Mouse (Mus musculus) lung, embryonic 14.5 days (tissue): ENCODE results near the gene Calhm1. TPM values are rescaled to one million over a fixed set of nuclear protein-coding genes. Genes with fewer than 3 reads are reported as not detected.

Source experiments
- ATAC-seq: fragments of 200-750 bp; cut with Nextera tagmentation; 2 replicates; pipeline ENCODE4 v1.8.0; 2017; ENCODE audit warnings: mild to moderate bottlenecking, moderate TSS enrichment, moderate library complexity; ENCODE audit not compliant: insufficient read depth
- DNase-seq: peaks from one replicate; pipeline ENCODE4 v3.0.0-alpha.2; 2015
- H3K27ac ChIP-seq: fragments of 300-500 bp; sonication (generic); 2 replicates; pipeline ENCODE4 v1.5.1; 2014; ENCODE audit warnings: low read depth, mild to moderate bottlenecking, moderate library complexity
- H3K27me3 ChIP-seq: fragments of 300-500 bp; sonication (generic); 2 replicates; pipeline ENCODE4 v1.6.1; 2014; ENCODE audit warnings: low read length, control low read depth; ENCODE audit not compliant: insufficient read depth
- H3K36me3 ChIP-seq: fragments of 300-500 bp; sonication (generic); 2 replicates; pipeline ENCODE4 v1.6.1; 2014; ENCODE audit warnings: control low read depth; ENCODE audit not compliant: insufficient read depth
- H3K4me1 ChIP-seq: fragments of 300-500 bp; sonication (generic); 2 replicates; pipeline ENCODE4 v1.6.1; 2014; ENCODE audit warnings: antibody characterized with exemption, control low read depth; ENCODE audit not compliant: insufficient read depth
- H3K4me2 ChIP-seq: fragments of 300-500 bp; sonication (generic); 2 replicates; pipeline ENCODE4 v1.6.1; 2014; ENCODE audit warnings: mild to moderate bottlenecking
- H3K4me3 ChIP-seq: fragments of 300-500 bp; sonication (generic); 2 replicates; pipeline ENCODE4 v1.5.1; 2014; ENCODE audit warnings: low read depth, low read length
- H3K9ac ChIP-seq: fragments of 300-500 bp; sonication (generic); 2 replicates; pipeline ENCODE4 v1.6.1; 2014
- H3K9me3 ChIP-seq: fragments of 300-500 bp; sonication (generic); 2 replicates; pipeline ENCODE4 v1.6.1; 2016; ENCODE audit warnings: low read depth, low read length, control low read depth
- CTCF ChIP-seq: IDR thresholded peaks from 2 replicates; pipeline ENCODE4 v1.5.1; 2016; ENCODE audit warnings: antibody characterized with exemption, low read depth
- WGBS: fragments of 180-500 bp; shearing (Covaris S2); extraction: QIAGEN DNeasy Blood & Tissue Kit; methylation state at CpG from one replicate; pipeline ENCODE4 v1.1.7; 2014; 5-methylcytosine and 5-hydroxymethylcytosine counted together
- polyA plus RNA-seq: library from polyadenylated mRNA; unstranded; fragments of >200 nt; fragmentation: Nextera tagmentation; extraction: Ambion mirVana; gene quantifications from 2 replicates; pipeline ENCODE4 v1.2.1, GENCODE M21; 2014

Gene Calhm1
- not detected in 2 replicates for polyA plus RNA-seq

DNA sequence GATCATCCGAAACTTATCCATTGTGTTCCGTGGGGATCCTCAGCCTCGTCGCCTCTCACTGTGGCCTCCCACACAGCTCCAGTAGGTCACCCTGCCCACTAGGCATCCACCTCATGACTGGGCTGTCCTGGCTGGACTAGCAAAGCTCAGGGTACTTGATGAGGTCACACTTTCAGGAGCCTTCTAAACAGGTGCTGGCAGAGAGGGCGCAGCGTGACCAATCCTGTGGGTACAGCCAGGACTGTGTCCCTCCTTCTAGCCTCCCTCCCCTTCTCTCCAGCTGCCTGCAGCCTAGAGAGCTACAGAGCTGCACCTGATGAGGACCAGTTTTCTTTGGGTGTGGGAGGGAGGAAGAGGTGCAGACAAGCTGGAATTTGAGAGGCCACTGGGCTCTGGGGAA, at the start of gene Calhm1:
Calhm1 (minus strand) TSS at position 101 of the 400 bp plus-strand sequence.
- 86% methylated on average over 6 of the region's 6 CpGs for WGBS
- Histone ChIP-seq H3K4me1 (no peaks in the 10 kb centered on the region), H3K27ac (no peak within 1 kb of the TSS), H3K4me2 (no peak within 1 kb of the TSS), H3K36me3 (no peaks in the 10 kb centered on the region), H3K27me3 (no peaks in the 10 kb centered on the region), H3K9ac (no peak within 1 kb of the TSS), H3K9me3 (no peaks in the 10 kb centered on the region), H3K4me3 (no peak within 1 kb of the TSS)
- ATAC-seq (no peak), DNase-seq (no peak)
- no peak for TF ChIP-seq CTCF

- Histone ChIP-seq H3K4me3 (no peak overlapping the region), H3K4me2 (no peak overlapping the region), H3K4me1 (no peaks in the 10 kb centered on the region), H3K27ac (no peak overlapping the region), H3K27me3 (no peaks in the 10 kb centered on the region), H3K9me3 (no peaks in the 10 kb centered on the region), H3K9ac (no peak overlapping the region), H3K36me3 (no peaks in the 10 kb centered on the region)
- TF ChIP-seq CTCF, result no peak
- ATAC-seq, result no peak
- no peak for DNase-seq
- 93% methylated on average over 5 of the region's 5 CpGs for WGBS
These were observed 48.1 kb upstream of the Calhm1 start for GRCm38 (mm10) chr19:47192158-47192557.

GRCm38 (mm10) chr19:47188515-47189128, 44.6 kb upstream of the Calhm1 start:
- H3K4me3 ChIP-seq, result no peak overlapping the region
- H3K36me3 ChIP-seq, result no peaks in the 10 kb centered on the region
- WGBS, result 66% methylated on average over 11 of the region's 11 CpGs
- TF ChIP-seq CTCF, result no peak
- DNase-seq (no peak), ATAC-seq (no peak)
- H3K27me3 ChIP-seq, result no peaks in the 10 kb centered on the region
- H3K9ac ChIP-seq, result no peak overlapping the region
- no peaks in the 10 kb centered on the region for H3K4me1 ChIP-seq
- no peaks in the 10 kb centered on the region for H3K9me3 ChIP-seq
- no peak overlapping the region for H3K4me2 ChIP-seq
- H3K27ac ChIP-seq, result no peak overlapping the region

GRCm38 (mm10) chr19:47186514-47187275, 42.6 kb upstream of the Calhm1 start:
- no peak overlapping the region for H3K9ac ChIP-seq
- 33% methylated on average over 15 of the region's 15 CpGs for WGBS
- no peak overlapping the region for H3K4me3 ChIP-seq
- DNase-seq (no peak), ATAC-seq (no peak)
- H3K36me3 ChIP-seq, result no peaks in the 10 kb centered on the region
- no peak overlapping the region for H3K4me2 ChIP-seq
- no peak for TF ChIP-seq CTCF
- no peaks in the 10 kb centered on the region for H3K4me1 ChIP-seq
- no peaks in the 10 kb centered on the region for H3K27me3 ChIP-seq
- no peak overlapping the region for H3K27ac ChIP-seq
- H3K9me3 ChIP-seq, result no peaks in the 10 kb centered on the region; the same call in 1 of the 2 replicates

DNA sequence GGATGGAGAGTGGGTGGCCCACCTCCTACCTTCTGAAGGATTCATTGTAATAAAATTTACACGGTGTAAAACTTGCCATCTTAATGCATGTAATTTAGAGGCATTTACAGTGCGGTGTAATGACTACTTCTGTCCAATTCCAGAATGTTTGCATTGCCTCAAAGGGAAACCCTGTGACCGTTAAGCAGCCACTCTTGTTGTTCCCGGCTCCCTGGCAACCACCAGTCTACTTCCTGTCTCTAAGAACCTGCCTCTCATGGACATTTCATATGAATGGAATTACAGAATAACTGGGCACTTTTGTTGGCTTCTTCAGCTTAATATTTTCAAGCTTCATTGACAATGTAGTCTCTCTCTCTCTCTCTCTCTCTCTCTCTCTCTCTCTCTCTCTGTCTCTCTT, 40.7 kb upstream of the Calhm1 start:
- Histone ChIP-seq H3K4me3 (no peak overlapping the region), H3K4me2 (no peak overlapping the region), H3K9me3 (no peaks in the 10 kb centered on the region; the same call in 1 of the 2 replicates), H3K27ac (no peak overlapping the region), H3K36me3 (no peaks in the 10 kb centered on the region), H3K27me3 (peaks cover 13% of the 10 kb centered on the region), H3K9ac (no peak overlapping the region), H3K4me1 (no peaks in the 10 kb centered on the region)
- no peak; the same call in 1 of the 2 replicates for ATAC-seq
- peak; percentile 44 for DNase-seq
- no peak for TF ChIP-seq CTCF
- WGBS, result 45% methylated on average over 4 of the region's 4 CpGs

DNA sequence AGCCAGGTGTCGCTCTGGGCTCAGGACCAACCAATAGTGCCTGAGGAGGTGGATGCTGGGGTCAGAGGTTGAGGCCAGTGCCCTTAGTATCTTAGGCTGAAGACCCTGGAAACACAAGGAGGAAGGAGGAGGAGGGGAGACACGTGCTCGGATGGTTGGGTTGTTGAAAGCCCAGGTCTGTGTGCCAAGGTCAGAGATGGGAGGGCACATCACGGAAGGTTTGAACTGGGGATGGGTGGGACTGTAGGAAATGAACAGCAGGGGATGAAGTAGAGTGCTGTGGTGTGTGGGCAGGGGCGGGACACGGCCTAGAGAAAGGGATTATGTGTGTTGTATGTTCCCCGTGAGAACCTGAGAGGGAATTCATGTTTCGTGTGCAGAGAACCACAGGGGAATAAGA, 40.2 kb upstream of the Calhm1 start:
- no peaks in the 10 kb centered on the region; the same call in 1 of the 2 replicates for H3K9me3 ChIP-seq
- WGBS, result 60% methylated on average over 8 of the region's 8 CpGs
- H3K36me3 ChIP-seq, result no peaks in the 10 kb centered on the region
- no peak overlapping the region for H3K9ac ChIP-seq
- H3K4me1 ChIP-seq, result no peaks in the 10 kb centered on the region
- no peak overlapping the region for H3K4me3 ChIP-seq
- peaks cover 19% of the 10 kb centered on the region for H3K27me3 ChIP-seq
- no peak overlapping the region for H3K4me2 ChIP-seq
- no peak for ATAC-seq
- TF ChIP-seq CTCF, result no peak
- no peak for DNase-seq
- H3K27ac ChIP-seq, result no peak overlapping the region

- peaks cover 4% of the 10 kb centered on the region; the same call in 1 of the 2 replicates for H3K4me1 ChIP-seq
- H3K4me3 ChIP-seq, result peak overlapping the region; percentile 69
- no peak for TF ChIP-seq CTCF
- ATAC-seq (no peak), DNase-seq (no peak)
- H3K9me3 ChIP-seq, result no peaks in the 10 kb centered on the region; the same call in 1 of the 2 replicates
- 17% methylated on average over 8 of the region's 8 CpGs for WGBS
- H3K27me3 ChIP-seq, result peaks cover 33% of the 10 kb centered on the region
- H3K27ac ChIP-seq, result no peak overlapping the region
- H3K4me2 ChIP-seq, result peak overlapping the region; percentile 100
- H3K36me3 ChIP-seq, result no peaks in the 10 kb centered on the region
- peak overlapping the region; percentile 57; the same call in 1 of the 2 replicates for H3K9ac ChIP-seq
These were observed 36.0 kb upstream of the Calhm1 start for GRCm38 (mm10) chr19:47180011-47180410.
